ENCODE assay signal across 8 mouse cellular contexts in the genomic region with DNA sequence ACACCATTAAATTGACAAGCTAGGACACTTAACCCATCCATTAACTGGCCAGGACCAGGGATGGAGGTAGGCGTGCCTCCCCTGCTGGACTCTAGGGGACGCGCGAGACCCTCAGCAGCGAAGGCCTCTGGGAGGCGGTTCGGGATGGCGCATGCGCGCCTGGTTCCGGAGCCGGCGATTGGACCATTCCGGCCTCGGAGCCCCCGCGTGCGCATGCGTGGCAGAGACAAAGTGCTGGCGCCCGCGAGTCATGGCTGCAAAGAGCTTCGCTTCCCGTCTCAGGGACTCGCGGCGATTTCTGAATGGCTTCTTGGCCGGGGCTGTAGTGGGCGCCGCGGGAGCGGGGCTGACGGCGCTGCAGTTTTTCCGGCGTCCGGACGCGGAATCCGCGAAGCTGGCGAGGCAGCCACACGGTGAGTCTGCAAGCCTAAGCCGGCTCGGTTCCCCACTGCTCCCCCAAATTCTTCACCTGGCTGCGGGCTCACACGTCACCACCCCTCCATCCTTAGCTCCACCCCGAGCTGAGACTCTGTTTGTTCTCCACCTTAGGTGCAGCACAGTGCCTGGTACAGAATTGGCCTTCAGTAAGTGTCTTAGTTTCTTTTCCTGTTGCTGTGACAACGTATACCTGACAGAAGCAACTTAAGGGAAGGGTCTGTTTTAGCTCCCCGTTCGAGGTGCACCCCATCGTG. TPM values are rescaled to one million over a fixed set of nuclear protein-coding genes. Genes with fewer than 3 reads are reported as not detected.
DNase-seq lines count a peak whose midpoint lies in the region; ATAC-seq lines count a peak whose summit lies in the region.

Exog (plus strand) TSS at position 206 of the 692 bp plus-strand sequence.

- peak; percentile 96 for DNase-seq in Muller cell, postnatal 12 days (ENCODE audit: inconsistent ontology term)
- DNase-seq in cerebellum, adult 9-11 months = peak; percentile 98
- peak; percentile 95 to 98 for DNase-seq in frontal cortex, postnatal 10 days (ENCODE audit: low spot score in 2 of 2)
- peak; percentile 97 to 99 for DNase-seq in layer of hippocampus, postnatal 25 days (ENCODE audit: extremely low spot score in 1 of 2, low spot score in 1 of 2)
- peak; percentile 97 for DNase-seq in lung, postnatal 25 days (ENCODE audit: low spot score)
- DNase-seq in retina, embryonic 14.5 days (ENCODE audit: low spot score) = peak; percentile 99
- DNase-seq in thymus, postnatal 4 days = peak; percentile 99

- H3K9ac ChIP-seq in hindbrain, embryonic 13.5 days = peak within 1 kb of the TSS; percentile 95

- H3K4me3 ChIP-seq in hindbrain, embryonic 13.5 days = peak within 1 kb of the TSS; percentile 88

- peak; percentile 92 for ATAC-seq in hindbrain, embryonic 13.5 days (ENCODE audit: low FRiP score)

- H3K27me3 ChIP-seq in hindbrain, embryonic 13.5 days = no peaks in the 10 kb centered on the region

- peaks cover 33% of the 10 kb centered on the region for H3K36me3 ChIP-seq in hindbrain, embryonic 13.5 days

- under 1% methylated on average over 52 of the region's 52 CpGs for WGBS in hindbrain, embryonic 13.5 days

- peak within 1 kb of the TSS; percentile 90 for H3K27ac ChIP-seq in hindbrain, embryonic 13.5 days

- no peaks in the 10 kb centered on the region for H3K9me3 ChIP-seq in hindbrain, embryonic 13.5 days

- H3K4me1 ChIP-seq in hindbrain, embryonic 13.5 days (replicated peaks) = peaks cover 23% of the 10 kb centered on the region

- peak within 1 kb of the TSS; percentile 94 for H3K4me2 ChIP-seq in hindbrain, embryonic 13.5 days

RNA-seq across cellular contexts. Expression of gene Exog, which starts in this region (rescaled TPM):
- polyA plus RNA-seq in hindbrain, embryonic 13.5 days (2015; fragmentation: Nextera tagmentation; extraction: Ambion mirVana) = 48.4 and 51.2 TPM in 2 replicates
- 10 to 100 TPM; 18.9 to 21.0 TPM for total RNA-seq in layer of hippocampus, postnatal 25 days (2021)

Comparison
In these comparisons a context has a peak if more than half of its experiments do, and no peak if none do; other contexts are left out.
1. Peak in every context shown above with its lines: DNase-seq, ATAC-seq, H3K4me3 ChIP-seq and H3K27ac ChIP-seq.